Mouse (Mus musculus): ENCODE data around the gene Creg1. TPM values are rescaled to one million over a fixed set of nuclear protein-coding genes. Genes with fewer than 3 reads are reported as not detected.

Gene Creg1
- 33.7 and 34.3 TPM in 2 replicates for polyA plus RNA-seq (2016; fragmentation: Nextera tagmentation; extraction: Ambion mirVana)

DNA sequence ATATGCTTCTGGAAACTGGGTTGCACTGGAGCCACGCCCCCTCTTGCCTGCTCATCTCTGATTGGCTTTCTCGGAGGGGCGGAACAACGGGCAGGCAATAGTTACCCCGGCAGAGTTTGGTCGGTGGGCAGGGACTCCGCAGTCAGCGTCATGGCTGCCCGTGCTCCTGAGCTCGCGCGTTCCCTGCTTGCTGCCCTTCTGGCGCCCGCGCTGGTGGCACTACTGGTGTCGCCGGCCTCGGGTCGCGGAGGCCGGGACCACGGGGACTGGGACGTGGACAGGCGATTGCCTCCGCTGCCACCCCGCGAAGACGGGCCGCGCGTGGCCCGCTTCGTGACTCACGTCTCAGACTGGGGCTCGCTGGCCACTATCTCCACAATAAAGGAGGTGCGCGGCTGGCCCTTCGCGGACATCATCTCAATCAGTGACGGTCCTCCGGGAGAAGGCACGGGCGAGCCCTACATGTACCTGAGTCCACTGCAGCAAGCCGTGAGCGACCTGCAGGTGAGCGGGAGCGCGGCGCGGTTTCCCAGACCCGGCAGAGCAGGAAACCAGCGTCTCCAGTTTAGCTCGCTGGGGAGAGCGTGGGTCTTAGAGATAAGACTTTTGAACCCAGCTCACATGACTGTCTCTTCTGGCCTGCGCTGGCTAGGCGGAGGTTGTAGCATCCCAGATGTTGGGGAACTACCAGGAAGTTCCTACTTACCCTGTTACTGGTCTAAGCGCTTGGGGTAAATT is at the start of gene Creg1:
TSS of gene Creg1 (plus strand) at position 112 of the 738 bp plus-strand sequence.
- DNase-seq (ENCODE audit: extremely low spot score, low spot score), result peak; percentile 92
- H3K36me3 ChIP-seq (replicated peaks), result no peaks in the 10 kb centered on the region
- WGBS, result under 1% methylated on average over 57 of the region's 57 CpGs
- H3K4me1 ChIP-seq, result peaks cover 32% of the 10 kb centered on the region
- peak within 1 kb of the TSS; percentile 73 for H3K4me3 ChIP-seq
- H3K27me3 ChIP-seq (ENCODE audit: poor library complexity, severe bottlenecking), result peaks cover 50% of the 10 kb centered on the region
- H3K27ac ChIP-seq, result peak within 1 kb of the TSS; percentile 86
- no peaks in the 10 kb centered on the region; the same call in 1 of the 2 replicates for H3K9me3 ChIP-seq

DNA sequence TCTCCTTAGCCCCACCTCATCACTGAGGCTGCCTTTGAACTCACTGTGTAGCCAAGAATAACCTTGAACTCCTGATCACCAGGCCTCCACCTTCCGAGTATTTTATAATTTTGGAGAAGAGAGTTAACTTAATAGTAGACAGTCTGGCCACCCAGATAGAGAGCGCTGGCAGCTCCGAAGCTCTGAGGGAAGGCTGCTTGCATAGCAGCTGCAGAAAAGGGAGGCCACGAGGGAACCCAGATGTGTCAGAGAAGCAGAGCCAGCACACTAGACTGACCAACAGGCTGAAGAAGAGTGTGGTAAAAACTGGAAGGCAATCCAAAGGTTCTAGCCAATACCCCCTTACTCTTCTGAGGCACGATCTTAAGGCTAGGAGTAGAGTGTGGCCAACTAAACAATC is 49.7 kb upstream of the Creg1 start:
- Histone ChIP-seq H3K4me3 (no peak overlapping the region), H3K4me1 (peaks cover 16% of the 10 kb centered on the region), H3K9me3 (no peaks in the 10 kb centered on the region), H3K36me3 (replicated peaks) (no peaks in the 10 kb centered on the region), H3K27ac (no peak overlapping the region), H3K27me3 (ENCODE audit: poor library complexity, severe bottlenecking) (peaks cover 17% of the 10 kb centered on the region)
- 84% methylated on average over 5 of the region's 5 CpGs for WGBS
- DNase-seq (ENCODE audit: extremely low spot score, low spot score), result no peak

GRCm38 (mm10) chr1:165716426-165716825 is 47.1 kb upstream of the Creg1 start:
- no peaks in the 10 kb centered on the region for H3K27me3 ChIP-seq (ENCODE audit: poor library complexity, severe bottlenecking)
- no peaks in the 10 kb centered on the region for H3K9me3 ChIP-seq
- DNase-seq (ENCODE audit: extremely low spot score, low spot score), result no peak
- H3K36me3 ChIP-seq (replicated peaks), result no peaks in the 10 kb centered on the region
- no peak overlapping the region for H3K27ac ChIP-seq
- no peak overlapping the region for H3K4me3 ChIP-seq
- peaks cover 15% of the 10 kb centered on the region for H3K4me1 ChIP-seq
- WGBS, result 90% methylated on average over 4 of the region's 4 CpGs

- 65% methylated on average over 11 of the region's 11 CpGs for WGBS
- H3K27ac ChIP-seq, result peak overlapping the region; percentile 30; the same call in 1 of the 2 replicates
- H3K4me1 ChIP-seq, result peaks cover 15% of the 10 kb centered on the region
- no peak for DNase-seq (ENCODE audit: extremely low spot score, low spot score)
- H3K36me3 ChIP-seq (replicated peaks), result no peaks in the 10 kb centered on the region
- H3K27me3 ChIP-seq (ENCODE audit: poor library complexity, severe bottlenecking), result no peaks in the 10 kb centered on the region
- no peak overlapping the region for H3K4me3 ChIP-seq
- H3K9me3 ChIP-seq, result no peaks in the 10 kb centered on the region
Measured at GRCm38 (mm10) chr1:165717711-165718542, 45.6 kb upstream of the Creg1 start.

GRCm38 (mm10) chr1:165718543-165719105 is 44.9 kb upstream of the Creg1 start:
- Histone ChIP-seq H3K27me3 (ENCODE audit: poor library complexity, severe bottlenecking) (no peaks in the 10 kb centered on the region), H3K36me3 (replicated peaks) (no peaks in the 10 kb centered on the region), H3K4me1 (peaks cover 15% of the 10 kb centered on the region), H3K4me3 (no peak overlapping the region), H3K27ac (0 out of 2 replicates have a peak overlapping the region, but pooled peaks have one; percentile 30), H3K9me3 (no peaks in the 10 kb centered on the region)
- 75% methylated on average over 15 of the region's 15 CpGs for WGBS
- no peak for DNase-seq (ENCODE audit: extremely low spot score, low spot score)

GRCm38 (mm10) chr1:165722531-165723123 is 40.9 kb upstream of the Creg1 start:
- no peak for DNase-seq (ENCODE audit: extremely low spot score, low spot score)
- Histone ChIP-seq H3K36me3 (replicated peaks) (no peaks in the 10 kb centered on the region), H3K9me3 (no peaks in the 10 kb centered on the region), H3K4me1 (peaks cover 40% of the 10 kb centered on the region), H3K4me3 (no peak overlapping the region), H3K27ac (no peak overlapping the region), H3K27me3 (ENCODE audit: poor library complexity, severe bottlenecking) (no peaks in the 10 kb centered on the region)
- 94% methylated on average over 9 of the region's 9 CpGs for WGBS

GRCm38 (mm10) chr1:165724219-165725033 is 39.1 kb upstream of the Creg1 start:
- Histone ChIP-seq H3K27ac (peak overlapping the region; percentile 44), H3K4me1 (peaks cover 28% of the 10 kb centered on the region), H3K36me3 (replicated peaks) (no peaks in the 10 kb centered on the region), H3K27me3 (ENCODE audit: poor library complexity, severe bottlenecking) (no peaks in the 10 kb centered on the region), H3K4me3 (no peak overlapping the region), H3K9me3 (no peaks in the 10 kb centered on the region)
- DNase-seq (ENCODE audit: extremely low spot score, low spot score), result no peak
- 63% methylated on average over 11 of the region's 11 CpGs for WGBS

DNA sequence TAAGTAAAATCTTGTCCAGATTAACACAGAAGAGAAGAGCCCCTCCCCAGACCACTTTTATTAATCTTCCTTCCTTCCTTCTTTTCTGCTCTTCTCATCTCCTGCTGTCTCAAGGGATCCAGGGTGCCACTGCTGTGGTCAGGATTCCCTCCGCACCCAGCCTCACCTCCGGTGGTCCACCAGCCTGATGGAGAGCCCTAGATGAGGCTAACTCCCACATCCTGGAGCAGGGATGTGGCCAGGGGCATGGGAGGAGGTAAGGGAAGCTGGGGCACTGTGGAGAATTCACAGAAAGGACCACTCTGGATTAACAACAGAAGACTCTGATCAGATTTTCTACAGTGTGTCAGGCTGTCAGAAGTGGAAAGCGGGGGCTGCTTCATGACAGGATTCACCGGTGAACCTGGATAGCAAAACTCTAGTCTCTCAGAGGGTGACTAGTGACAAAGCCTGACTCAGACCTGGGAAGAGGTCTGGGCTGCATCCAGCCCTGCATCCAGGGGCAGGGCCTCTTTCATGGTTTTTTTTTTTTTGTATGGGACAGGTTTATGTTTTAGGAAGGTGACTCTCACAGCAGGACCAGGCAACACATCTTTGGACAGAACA is 38.4 kb upstream of the Creg1 start:
- H3K27me3 ChIP-seq (ENCODE audit: poor library complexity, severe bottlenecking), result no peaks in the 10 kb centered on the region
- no peak overlapping the region for H3K4me3 ChIP-seq
- no peak for DNase-seq (ENCODE audit: extremely low spot score, low spot score)
- no peaks in the 10 kb centered on the region for H3K36me3 ChIP-seq (replicated peaks)
- peak overlapping the region; percentile 44 for H3K27ac ChIP-seq
- 89% methylated on average over 4 of the region's 4 CpGs for WGBS
- H3K4me1 ChIP-seq, result peaks cover 34% of the 10 kb centered on the region
- H3K9me3 ChIP-seq, result no peaks in the 10 kb centered on the region

DNA sequence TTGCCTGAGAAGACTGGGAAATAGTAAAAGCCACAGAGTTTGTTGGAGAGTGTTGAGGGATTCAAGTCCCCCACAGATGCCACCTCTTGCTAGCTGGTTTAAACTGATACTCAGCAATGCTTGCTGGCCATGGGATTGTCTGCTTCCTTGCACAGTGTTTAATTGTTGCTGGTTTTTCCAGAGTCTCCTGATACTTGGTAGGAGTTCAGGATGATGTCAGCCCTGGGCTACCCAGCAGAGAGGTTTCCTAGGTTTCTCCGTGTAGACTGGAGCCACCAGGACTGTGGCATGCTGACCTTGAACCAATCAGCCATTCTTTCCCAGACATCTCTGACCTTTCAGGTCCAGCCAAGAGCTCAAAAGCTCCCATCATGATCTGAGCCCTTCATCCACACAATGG is 36.6 kb upstream of the Creg1 start:
- no peak overlapping the region for H3K4me3 ChIP-seq
- H3K4me1 ChIP-seq, result peaks cover 38% of the 10 kb centered on the region
- H3K27me3 ChIP-seq (ENCODE audit: poor library complexity, severe bottlenecking), result no peaks in the 10 kb centered on the region
- no peak for DNase-seq (ENCODE audit: extremely low spot score, low spot score)
- no peaks in the 10 kb centered on the region for H3K36me3 ChIP-seq (replicated peaks)
- no peaks in the 10 kb centered on the region for H3K9me3 ChIP-seq
- WGBS, result 56% methylated on average over 1 of the region's 1 CpGs
- no peak overlapping the region for H3K27ac ChIP-seq

DNA sequence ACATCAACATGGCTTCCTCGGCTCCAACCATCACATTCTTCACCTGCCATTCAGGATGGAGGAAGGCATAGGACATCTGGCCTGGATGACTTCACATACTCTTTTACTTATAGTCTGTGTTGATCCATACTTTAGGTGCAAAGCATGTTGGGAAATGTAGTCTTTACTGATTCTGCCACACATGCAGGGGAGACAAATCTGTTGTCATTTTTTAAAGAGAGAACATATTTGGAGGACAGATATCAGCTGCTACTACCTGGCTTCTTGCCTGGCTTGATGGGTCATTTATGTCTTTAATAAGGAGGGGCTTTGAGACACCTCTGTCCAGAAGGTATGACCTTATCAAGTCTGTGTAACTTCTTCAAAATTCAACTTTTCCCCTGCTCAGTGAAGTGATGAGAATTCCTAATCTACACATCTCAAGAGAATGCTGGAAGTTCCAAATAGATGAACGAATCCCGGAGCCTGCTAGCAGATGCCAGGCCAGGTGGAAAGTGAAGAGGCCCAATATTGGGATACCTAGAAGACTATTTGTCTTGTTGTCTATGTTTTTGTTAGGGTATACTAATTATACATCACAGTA is 35.4 kb upstream of the Creg1 start:
- Histone ChIP-seq H3K27me3 (ENCODE audit: poor library complexity, severe bottlenecking) (no peaks in the 10 kb centered on the region), H3K4me3 (no peak overlapping the region), H3K36me3 (replicated peaks) (no peaks in the 10 kb centered on the region), H3K4me1 (peaks cover 38% of the 10 kb centered on the region), H3K9me3 (no peaks in the 10 kb centered on the region), H3K27ac (no peak overlapping the region)
- no peak for DNase-seq (ENCODE audit: extremely low spot score, low spot score)
- 97% methylated on average over 3 of the region's 3 CpGs for WGBS

DNA sequence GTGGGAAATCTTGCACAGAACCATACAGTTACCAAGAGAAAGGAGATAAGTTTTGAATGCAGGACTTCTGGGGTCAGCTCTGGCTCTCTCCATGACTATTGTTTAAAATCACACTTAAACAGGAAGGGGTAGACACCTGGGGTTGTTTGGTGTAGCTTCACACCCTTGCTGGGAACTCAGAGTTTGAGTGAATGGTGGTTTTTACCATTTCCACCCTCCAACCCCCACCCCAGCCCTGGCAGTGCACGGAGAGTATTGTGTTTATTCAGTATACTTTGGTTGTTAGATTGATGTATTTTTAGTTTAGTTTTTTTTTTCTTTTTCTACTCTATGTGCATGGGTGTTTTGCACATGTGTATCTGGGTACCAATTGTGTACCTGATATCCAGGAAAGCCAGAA is 33.4 kb upstream of the Creg1 start:
- H3K4me3 ChIP-seq, result no peak overlapping the region
- H3K27me3 ChIP-seq (ENCODE audit: poor library complexity, severe bottlenecking), result no peaks in the 10 kb centered on the region
- WGBS, result 56% methylated on average over 1 of the region's 1 CpGs
- DNase-seq (ENCODE audit: extremely low spot score, low spot score), result no peak
- H3K9me3 ChIP-seq, result no peaks in the 10 kb centered on the region
- H3K27ac ChIP-seq, result no peak overlapping the region
- H3K36me3 ChIP-seq (replicated peaks), result no peaks in the 10 kb centered on the region
- H3K4me1 ChIP-seq, result peaks cover 26% of the 10 kb centered on the region

Data from forebrain, embryonic 10.5 days (tissue).